9 mouse cellular contexts compared by ENCODE assay signal in genomic region chr9:50603998-50604324, GRCm38 (mm10). TPM values are rescaled to one million over a fixed set of nuclear protein-coding genes. Genes with fewer than 3 reads are reported as not detected.
DNase-seq lines count a peak whose midpoint lies in the region; ATAC-seq and TF ChIP-seq lines count a peak whose summit lies in the region.
"Had no signal": no experiment of that assay in that cellular context is flagged by ENCODE, and none has a peak within 500 bp of the region (broad histone marks: within the 10 kb centered on the region; RNA-seq: fewer than 3 reads in every experiment).

No protein-coding gene starts in this region.

- no peak; the same call in 1 of the 2 replicates for ATAC-seq in embryonic facial prominence, embryonic 13.5 days (ENCODE audit: insufficient number of reproducible peaks, insufficient read depth, low FRiP score, low TSS enrichment, low read depth)
- ATAC-seq in intestine, embryonic 15.5 days, result peak; percentile 86
- ATAC-seq in neural tube, embryonic 12.5 days (ENCODE audit: low FRiP score, low read depth), result peak; percentile 91

- no peaks in the 10 kb centered on the region for H3K27me3 ChIP-seq in embryonic facial prominence, embryonic 13.5 days
- H3K27me3 ChIP-seq in intestine, embryonic 15.5 days (replicated peaks), result no peaks in the 10 kb centered on the region
- no peaks in the 10 kb centered on the region for H3K27me3 ChIP-seq in neural tube, embryonic 12.5 days (replicated peaks)

- peak overlapping the region; percentile 78 for H3K4me3 ChIP-seq in lung, adult 2 months (replicated peaks; ENCODE audit: extremely low read depth, low read depth, low read length)
- peak overlapping the region; percentile 80 for H3K4me3 ChIP-seq in embryonic facial prominence, embryonic 13.5 days
- H3K4me3 ChIP-seq in intestine, embryonic 15.5 days (replicated peaks), result peak overlapping the region; percentile 70
- peak overlapping the region; percentile 63 for H3K4me3 ChIP-seq in neural tube, embryonic 12.5 days

- under 1% methylated on average over 24 of the region's 24 CpGs for WGBS in lung, adult 2 months
- WGBS in embryonic facial prominence, embryonic 13.5 days, result under 1% methylated on average over 24 of the region's 24 CpGs
- under 1% methylated on average over 24 of the region's 24 CpGs for WGBS in intestine, embryonic 15.5 days
- WGBS in neural tube, embryonic 12.5 days, result 0% methylated on average over 24 of the region's 24 CpGs

- H3K9ac ChIP-seq in embryonic facial prominence, embryonic 13.5 days, result peak overlapping the region; percentile 84
- peak overlapping the region; percentile 86 for H3K9ac ChIP-seq in intestine, embryonic 15.5 days
- peak overlapping the region; percentile 84 for H3K9ac ChIP-seq in neural tube, embryonic 12.5 days

- no peak for TF ChIP-seq CTCF in lung, adult 2 months (IDR thresholded peaks at IDR 0.05; ENCODE audit: insufficient read depth, low read length)

- peaks cover 10% of the 10 kb centered on the region for H3K4me1 ChIP-seq in lung, adult 2 months (ENCODE audit: control insufficient read depth, insufficient read depth, low read length)
- peaks cover 18% of the 10 kb centered on the region for H3K4me1 ChIP-seq in embryonic facial prominence, embryonic 13.5 days
- H3K4me1 ChIP-seq in intestine, embryonic 15.5 days (replicated peaks), result peaks cover 10% of the 10 kb centered on the region
- H3K4me1 ChIP-seq in neural tube, embryonic 12.5 days, result peaks cover 24% of the 10 kb centered on the region

- no peak for TF ChIP-seq POLR2A in lung, adult 2 months (IDR thresholded peaks at IDR 0.05; ENCODE audit: borderline replicate concordance, extremely low read depth, low read depth, low read length)

- no peak for DNase-seq in lung, adult 2 months
- DNase-seq in lung, postnatal 14 days, result no peak
- DNase-seq in yolk sac, embryonic 10.5 days (ENCODE audit: low spot score), result no peak
- no peak for DNase-seq in kidney, postnatal 4 days
- no peak for DNase-seq in layer of hippocampus, adult 11-12 months (ENCODE audit: low spot score)

- H3K36me3 ChIP-seq in embryonic facial prominence, embryonic 13.5 days, result peaks cover 45% of the 10 kb centered on the region
- peaks cover 7% of the 10 kb centered on the region; the same call in 1 of the 2 replicates for H3K36me3 ChIP-seq in intestine, embryonic 15.5 days
- H3K36me3 ChIP-seq in neural tube, embryonic 12.5 days, result peaks cover 30% of the 10 kb centered on the region

- H3K27ac ChIP-seq in embryonic facial prominence, embryonic 13.5 days, result peak overlapping the region; percentile 82
- peak overlapping the region; percentile 87 for H3K27ac ChIP-seq in intestine, embryonic 15.5 days
- H3K27ac ChIP-seq in neural tube, embryonic 12.5 days, result peak overlapping the region; percentile 84

- peak overlapping the region; percentile 91 for H3K4me2 ChIP-seq in embryonic facial prominence, embryonic 13.5 days
- H3K4me2 ChIP-seq in intestine, embryonic 15.5 days (replicated peaks), result peak overlapping the region; percentile 61
- peak overlapping the region; percentile 84 for H3K4me2 ChIP-seq in neural tube, embryonic 12.5 days (replicated peaks)

- H3K9me3 ChIP-seq in embryonic facial prominence, embryonic 13.5 days, result no peaks in the 10 kb centered on the region
- H3K9me3 ChIP-seq in intestine, embryonic 15.5 days, result no peaks in the 10 kb centered on the region
- no peaks in the 10 kb centered on the region for H3K9me3 ChIP-seq in neural tube, embryonic 12.5 days

RNA-seq across cellular contexts. Expression of gene Timm8b, which starts 0.3 kb away (rescaled TPM):
- 80.5 and 90.8 TPM in 2 replicates for polyA plus RNA-seq in lung, adult 2 months (2012; rRNA removed)
- polyA plus RNA-seq in embryonic facial prominence, embryonic 13.5 days (2015; fragmentation: Nextera tagmentation; extraction: Ambion mirVana), result 286 and 288 TPM in 2 replicates
- polyA plus RNA-seq in intestine, embryonic 15.5 days (2015; fragmentation: Nextera tagmentation; extraction: Ambion mirVana), result 314 TPM in 2 replicates
- 323 and 352 TPM in 2 replicates for polyA plus RNA-seq in neural tube, embryonic 12.5 days (2016; fragmentation: Nextera tagmentation; extraction: Ambion mirVana)

RNA-seq across cellular contexts. Expression of gene Sdhd, which starts 0.3 kb away (rescaled TPM):
- 91.0 and 114 TPM in 2 replicates for polyA plus RNA-seq in lung, adult 2 months (2012; rRNA removed)
- polyA plus RNA-seq in embryonic facial prominence, embryonic 13.5 days (2015; fragmentation: Nextera tagmentation; extraction: Ambion mirVana), result 241 and 249 TPM in 2 replicates
- polyA plus RNA-seq in intestine, embryonic 15.5 days (2015; fragmentation: Nextera tagmentation; extraction: Ambion mirVana), result 544 and 560 TPM in 2 replicates
- 213 and 215 TPM in 2 replicates for polyA plus RNA-seq in neural tube, embryonic 12.5 days (2016; fragmentation: Nextera tagmentation; extraction: Ambion mirVana)

RNA-seq across cellular contexts. Expression of gene Pih1d2, which starts 13.2 kb away (rescaled TPM):
- 2.7 and 3.7 TPM in 2 replicates for polyA plus RNA-seq in lung, adult 2 months (2012; rRNA removed)
- polyA plus RNA-seq in embryonic facial prominence, embryonic 13.5 days (2015; fragmentation: Nextera tagmentation; extraction: Ambion mirVana), result 2.7 and 3.7 TPM in 2 replicates
- 2.1 and 2.9 TPM in 2 replicates for polyA plus RNA-seq in intestine, embryonic 15.5 days (2015; fragmentation: Nextera tagmentation; extraction: Ambion mirVana)
- 5.8 and 8.5 TPM in 2 replicates for polyA plus RNA-seq in neural tube, embryonic 12.5 days (2016; fragmentation: Nextera tagmentation; extraction: Ambion mirVana)

RNA-seq across cellular contexts. Expression of gene Nkapd1, which starts 13.3 kb away (rescaled TPM):
- 5.3 and 6.3 TPM in 2 replicates for polyA plus RNA-seq in lung, adult 2 months (2012; rRNA removed)
- 28.6 and 30.1 TPM in 2 replicates for polyA plus RNA-seq in embryonic facial prominence, embryonic 13.5 days (2015; fragmentation: Nextera tagmentation; extraction: Ambion mirVana)
- 17.5 and 20.4 TPM in 2 replicates for polyA plus RNA-seq in intestine, embryonic 15.5 days (2015; fragmentation: Nextera tagmentation; extraction: Ambion mirVana)
- polyA plus RNA-seq in neural tube, embryonic 12.5 days (2016; fragmentation: Nextera tagmentation; extraction: Ambion mirVana), result 30.2 and 30.4 TPM in 2 replicates

RNA-seq across cellular contexts. Expression of gene Tex12, which starts 42.8 kb away (rescaled TPM):
- not detected in 2 replicates for polyA plus RNA-seq in lung, adult 2 months (2012; rRNA removed)
- polyA plus RNA-seq in embryonic facial prominence, embryonic 13.5 days (2015; fragmentation: Nextera tagmentation; extraction: Ambion mirVana), result 0.26 TPM in 1 of 2 replicates, not detected in the other
- polyA plus RNA-seq in intestine, embryonic 15.5 days (2015; fragmentation: Nextera tagmentation; extraction: Ambion mirVana), result 0.16 and 0.19 TPM in 2 replicates
- polyA plus RNA-seq in neural tube, embryonic 12.5 days (2016; fragmentation: Nextera tagmentation; extraction: Ambion mirVana), result 0.19 and 0.20 TPM in 2 replicates
- polyA plus RNA-seq: brain, embryonic 14.5 days had no signal
